Mouse (Mus musculus) erythroblast, embryonic 14.5 days (primary cell): ENCODE results near the gene Fam178b.

Source experiments
- GATA1 ChIP-seq: IDR thresholded peaks from 2 replicates; pipeline ENCODE4 v1.6.1; 2012; ENCODE audit warnings: low read length, inconsistent platforms, mixed read lengths
- TAL1 ChIP-seq: IDR thresholded peaks from 3 replicates; pipeline ENCODE4 v1.6.1; 2012; ENCODE audit warnings: low read length, inconsistent platforms, mixed read lengths

GRCm38 (mm10) chr1:36549491-36549890 is 133.5 kb downstream of the Fam178b start:
- TF ChIP-seq GATA1 = no peak
- TF ChIP-seq TAL1 = no peak
